Mouse (Mus musculus): ENCODE data around the gene Nfatc2. TPM values are rescaled to one million over a fixed set of nuclear protein-coding genes. Genes with fewer than 3 reads are reported as not detected.

Nfatc2 gene
- polyA plus RNA-seq, 1 experiment from 2014 or later: 3.3 TPM

- no peak overlapping the region for H3K27ac ChIP-seq (ENCODE audit: low read length)
- no peaks in the 10 kb centered on the region for H3K27me3 ChIP-seq (ENCODE audit: control insufficient read depth, insufficient read depth, low read length)
- WGBS: 76% methylated on average over 13 of the region's 13 CpGs
- H3K4me1 ChIP-seq (ENCODE audit: control insufficient read depth, insufficient read depth, low read length): no peaks in the 10 kb centered on the region
- no peak for ATAC-seq (ENCODE audit: insufficient read depth, low FRiP score)
- H3K9me3 ChIP-seq (replicated peaks; ENCODE audit: control insufficient read depth, low read length): no peaks in the 10 kb centered on the region
- no peaks in the 10 kb centered on the region for H3K36me3 ChIP-seq (ENCODE audit: control insufficient read depth, insufficient read depth, low read length)
- no peak overlapping the region for H3K9ac ChIP-seq (ENCODE audit: low read length)
- no peak overlapping the region for H3K4me2 ChIP-seq (ENCODE audit: low read depth, low read length)
- no peak overlapping the region for H3K4me3 ChIP-seq (replicated peaks; ENCODE audit: low read length)
Measured at GRCm38 (mm10) chr2:168508469-168509198, 92.8 kb downstream of the Nfatc2 start.

- no peaks in the 10 kb centered on the region for H3K4me1 ChIP-seq (ENCODE audit: control insufficient read depth, insufficient read depth, low read length)
- WGBS: 83% methylated on average over 27 of the region's 27 CpGs
- ATAC-seq (ENCODE audit: insufficient read depth, low FRiP score): 0 out of 2 replicates have a peak, but pooled peaks have one; percentile 12
- no peak overlapping the region for H3K9ac ChIP-seq (ENCODE audit: low read length)
- no peak overlapping the region for H3K4me3 ChIP-seq (replicated peaks; ENCODE audit: low read length)
- no peaks in the 10 kb centered on the region for H3K27me3 ChIP-seq (ENCODE audit: control insufficient read depth, insufficient read depth, low read length)
- no peaks in the 10 kb centered on the region for H3K9me3 ChIP-seq (replicated peaks; ENCODE audit: control insufficient read depth, low read length)
- H3K4me2 ChIP-seq (ENCODE audit: low read depth, low read length): no peak overlapping the region
- no peak overlapping the region for H3K27ac ChIP-seq (ENCODE audit: low read length)
- H3K36me3 ChIP-seq (ENCODE audit: control insufficient read depth, insufficient read depth, low read length): no peaks in the 10 kb centered on the region
Measured at GRCm38 (mm10) chr2:168504431-168505182, 96.8 kb downstream of the Nfatc2 start.

GRCm38 (mm10) chr2:168503735-168504134, 97.7 kb downstream of the Nfatc2 start:
- no peaks in the 10 kb centered on the region for H3K27me3 ChIP-seq (ENCODE audit: control insufficient read depth, insufficient read depth, low read length)
- no peaks in the 10 kb centered on the region for H3K9me3 ChIP-seq (replicated peaks; ENCODE audit: control insufficient read depth, low read length)
- no peak overlapping the region for H3K4me3 ChIP-seq (replicated peaks; ENCODE audit: low read length)
- no peak overlapping the region for H3K27ac ChIP-seq (ENCODE audit: low read length)
- no peak for ATAC-seq (ENCODE audit: insufficient read depth, low FRiP score)
- H3K9ac ChIP-seq (ENCODE audit: low read length): no peak overlapping the region
- H3K36me3 ChIP-seq (ENCODE audit: control insufficient read depth, insufficient read depth, low read length): no peaks in the 10 kb centered on the region
- no peaks in the 10 kb centered on the region for H3K4me1 ChIP-seq (ENCODE audit: control insufficient read depth, insufficient read depth, low read length)
- no peak overlapping the region for H3K4me2 ChIP-seq (ENCODE audit: low read depth, low read length)
- WGBS: 75% methylated on average over 6 of the region's 6 CpGs

- no peaks in the 10 kb centered on the region for H3K9me3 ChIP-seq (replicated peaks; ENCODE audit: control insufficient read depth, low read length)
- no peaks in the 10 kb centered on the region for H3K36me3 ChIP-seq (ENCODE audit: control insufficient read depth, insufficient read depth, low read length)
- no peak for ATAC-seq (ENCODE audit: insufficient read depth, low FRiP score)
- H3K27ac ChIP-seq (ENCODE audit: low read length): no peak overlapping the region
- H3K27me3 ChIP-seq (ENCODE audit: control insufficient read depth, insufficient read depth, low read length): no peaks in the 10 kb centered on the region
- H3K4me1 ChIP-seq (ENCODE audit: control insufficient read depth, insufficient read depth, low read length): no peaks in the 10 kb centered on the region
- no peak overlapping the region for H3K4me2 ChIP-seq (ENCODE audit: low read depth, low read length)
- WGBS: 83% methylated on average over 6 of the region's 6 CpGs
- H3K4me3 ChIP-seq (replicated peaks; ENCODE audit: low read length): no peak overlapping the region
- no peak overlapping the region for H3K9ac ChIP-seq (ENCODE audit: low read length)
Measured at GRCm38 (mm10) chr2:168500750-168501149, 100.7 kb downstream of the Nfatc2 start.

DNA sequence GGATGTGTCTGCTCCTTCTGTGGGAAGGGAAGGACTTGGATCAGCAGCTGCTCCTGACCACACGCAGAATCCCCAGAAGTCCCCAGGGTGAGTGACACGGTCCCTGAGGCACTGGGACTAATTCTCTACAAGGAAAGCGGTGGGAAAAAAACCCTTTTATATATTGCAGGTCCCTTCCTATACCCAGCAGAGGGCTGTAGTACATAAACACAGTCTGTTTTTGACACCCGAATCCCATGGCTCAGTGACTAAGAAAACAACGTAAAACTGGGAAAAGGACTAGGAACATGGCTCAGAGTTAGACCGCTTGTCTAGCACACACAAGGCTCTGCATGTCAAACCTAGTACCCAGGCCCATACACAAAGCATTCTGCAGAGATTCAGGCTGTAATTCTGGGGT, 101.2 kb downstream of the Nfatc2 start:
- no peak for ATAC-seq (ENCODE audit: insufficient read depth, low FRiP score)
- no peaks in the 10 kb centered on the region for H3K27me3 ChIP-seq (ENCODE audit: control insufficient read depth, insufficient read depth, low read length)
- 75% methylated on average over 6 of the region's 6 CpGs for WGBS

DNA sequence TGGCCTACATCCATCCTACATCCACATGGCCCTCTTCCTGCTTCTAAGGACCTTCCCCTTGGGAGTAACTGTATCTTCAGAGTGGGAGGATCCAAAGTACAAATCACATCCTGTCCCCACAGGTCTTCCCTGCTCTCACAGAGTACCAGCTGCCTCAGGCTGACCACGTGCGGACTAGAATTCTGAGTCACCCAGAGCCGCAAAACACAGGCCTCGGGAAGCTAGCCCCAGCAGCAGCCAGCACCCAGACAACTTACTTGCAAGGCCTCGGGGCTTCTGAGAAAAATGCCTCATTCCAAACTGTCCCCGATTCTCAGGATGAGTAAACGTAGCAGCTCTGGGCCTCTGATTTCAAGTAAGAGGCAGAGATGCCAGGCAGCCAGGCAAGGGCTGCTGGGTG, 109.7 kb downstream of the Nfatc2 start:
- WGBS: 59% methylated on average over 7 of the region's 7 CpGs
- H3K4me3 ChIP-seq (replicated peaks; ENCODE audit: low read length): no peak overlapping the region
- H3K9me3 ChIP-seq (replicated peaks; ENCODE audit: control insufficient read depth, low read length): no peaks in the 10 kb centered on the region
- peak; percentile 66; the same call in 1 of the 2 replicates for ATAC-seq (ENCODE audit: insufficient read depth, low FRiP score)
- H3K4me2 ChIP-seq (ENCODE audit: low read depth, low read length): no peak overlapping the region
- no peak overlapping the region for H3K27ac ChIP-seq (ENCODE audit: low read length)
- peaks cover 3% of the 10 kb centered on the region; the same call in 1 of the 2 replicates for H3K4me1 ChIP-seq (ENCODE audit: control insufficient read depth, insufficient read depth, low read length)
- no peaks in the 10 kb centered on the region for H3K36me3 ChIP-seq (ENCODE audit: control insufficient read depth, insufficient read depth, low read length)
- H3K9ac ChIP-seq (ENCODE audit: low read length): no peak overlapping the region
- no peaks in the 10 kb centered on the region for H3K27me3 ChIP-seq (ENCODE audit: control insufficient read depth, insufficient read depth, low read length)

More for the DNA sequence above, 101.2 kb downstream of the Nfatc2 start:
- Histone ChIP-seq H3K4me2 (ENCODE audit: low read depth, low read length) (no peak overlapping the region), H3K4me3 (replicated peaks; ENCODE audit: low read length) (no peak overlapping the region), H3K9me3 (replicated peaks; ENCODE audit: control insufficient read depth, low read length) (no peaks in the 10 kb centered on the region), H3K36me3 (ENCODE audit: control insufficient read depth, insufficient read depth, low read length) (no peaks in the 10 kb centered on the region), H3K4me1 (ENCODE audit: control insufficient read depth, insufficient read depth, low read length) (no peaks in the 10 kb centered on the region), H3K27ac (ENCODE audit: low read length) (no peak overlapping the region), H3K9ac (ENCODE audit: low read length) (no peak overlapping the region)

GRCm38 (mm10) chr2:168489953-168490352, 111.5 kb downstream of the Nfatc2 start:
- Histone ChIP-seq H3K9me3 (replicated peaks; ENCODE audit: control insufficient read depth, low read length) (no peaks in the 10 kb centered on the region), H3K36me3 (ENCODE audit: control insufficient read depth, insufficient read depth, low read length) (no peaks in the 10 kb centered on the region), H3K27ac (ENCODE audit: low read length) (no peak overlapping the region), H3K4me1 (ENCODE audit: control insufficient read depth, insufficient read depth, low read length) (peaks cover 3% of the 10 kb centered on the region; the same call in 1 of the 2 replicates), H3K4me3 (replicated peaks; ENCODE audit: low read length) (no peak overlapping the region), H3K27me3 (ENCODE audit: control insufficient read depth, insufficient read depth, low read length) (no peaks in the 10 kb centered on the region), H3K4me2 (ENCODE audit: low read depth, low read length) (no peak overlapping the region), H3K9ac (ENCODE audit: low read length) (no peak overlapping the region)
- WGBS: 88% methylated on average over 13 of the region's 13 CpGs
- ATAC-seq (ENCODE audit: insufficient read depth, low FRiP score): no peak

DNA sequence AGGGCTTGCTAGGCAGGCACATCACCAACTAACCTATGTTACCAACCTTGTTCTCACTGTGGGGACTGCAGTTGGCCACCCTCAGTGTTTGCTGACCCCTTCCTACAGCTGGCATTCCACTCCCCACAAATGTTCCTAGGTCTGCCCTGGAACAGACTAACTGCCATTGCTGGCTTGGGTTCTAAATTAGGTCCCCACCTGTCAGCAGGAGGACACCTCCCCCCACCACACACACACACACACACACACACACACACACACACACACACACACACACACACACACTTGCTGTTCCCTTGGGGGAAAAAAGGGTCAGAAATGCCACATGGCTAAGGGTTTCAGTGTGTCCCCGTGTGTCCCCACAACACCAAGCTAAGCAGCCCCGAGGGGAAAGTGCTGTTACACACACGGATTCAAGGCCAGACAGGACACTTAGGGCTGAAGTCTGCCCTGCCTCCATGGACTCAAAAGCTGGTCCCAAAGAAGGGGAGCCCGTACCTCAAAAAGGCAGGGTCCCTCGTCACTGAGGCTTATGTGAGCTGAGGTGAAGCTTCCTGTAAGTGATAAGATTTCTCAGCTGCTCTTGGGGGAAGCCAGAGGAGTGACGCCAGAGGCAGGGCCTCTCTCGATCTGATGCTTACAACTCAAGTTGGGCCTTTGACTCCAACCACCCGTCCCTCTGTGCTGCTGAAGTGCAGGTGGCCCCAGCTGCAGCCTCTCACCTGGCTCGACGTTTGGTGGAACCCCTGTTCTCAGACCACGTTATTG, 113.1 kb downstream of the Nfatc2 start:
- Histone ChIP-seq H3K36me3 (ENCODE audit: control insufficient read depth, insufficient read depth, low read length) (no peaks in the 10 kb centered on the region), H3K9ac (ENCODE audit: low read length) (no peak overlapping the region), H3K27me3 (ENCODE audit: control insufficient read depth, insufficient read depth, low read length) (no peaks in the 10 kb centered on the region), H3K4me2 (ENCODE audit: low read depth, low read length) (no peak overlapping the region), H3K4me3 (replicated peaks; ENCODE audit: low read length) (no peak overlapping the region), H3K27ac (ENCODE audit: low read length) (no peak overlapping the region), H3K9me3 (replicated peaks; ENCODE audit: control insufficient read depth, low read length) (no peaks in the 10 kb centered on the region), H3K4me1 (ENCODE audit: control insufficient read depth, insufficient read depth, low read length) (peaks cover 3% of the 10 kb centered on the region; the same call in 1 of the 2 replicates)
- WGBS: 68% methylated on average over 11 of the region's 11 CpGs
- ATAC-seq (ENCODE audit: insufficient read depth, low FRiP score): no peak

GRCm38 (mm10) chr2:168481121-168481520, 120.3 kb downstream of the Nfatc2 start:
- no peak overlapping the region for H3K9ac ChIP-seq (ENCODE audit: low read length)
- no peak overlapping the region for H3K27ac ChIP-seq (ENCODE audit: low read length)
- H3K27me3 ChIP-seq (ENCODE audit: control insufficient read depth, insufficient read depth, low read length): no peaks in the 10 kb centered on the region
- no peaks in the 10 kb centered on the region for H3K36me3 ChIP-seq (ENCODE audit: control insufficient read depth, insufficient read depth, low read length)
- ATAC-seq (ENCODE audit: insufficient read depth, low FRiP score): no peak
- no peaks in the 10 kb centered on the region for H3K9me3 ChIP-seq (replicated peaks; ENCODE audit: control insufficient read depth, low read length)
- H3K4me3 ChIP-seq (replicated peaks; ENCODE audit: low read length): no peak overlapping the region
- 84% methylated on average over 14 of the region's 14 CpGs for WGBS
- no peaks in the 10 kb centered on the region for H3K4me1 ChIP-seq (ENCODE audit: control insufficient read depth, insufficient read depth, low read length)
- H3K4me2 ChIP-seq (ENCODE audit: low read depth, low read length): no peak overlapping the region
